Mouse (Mus musculus): ENCODE data around the gene Cd200r1.
"Not testable (repeated sequence)": the region's sequence is repeated elsewhere in the genome, so short reads cannot be mapped to it uniquely, and the experiment has no call there.

DNA sequence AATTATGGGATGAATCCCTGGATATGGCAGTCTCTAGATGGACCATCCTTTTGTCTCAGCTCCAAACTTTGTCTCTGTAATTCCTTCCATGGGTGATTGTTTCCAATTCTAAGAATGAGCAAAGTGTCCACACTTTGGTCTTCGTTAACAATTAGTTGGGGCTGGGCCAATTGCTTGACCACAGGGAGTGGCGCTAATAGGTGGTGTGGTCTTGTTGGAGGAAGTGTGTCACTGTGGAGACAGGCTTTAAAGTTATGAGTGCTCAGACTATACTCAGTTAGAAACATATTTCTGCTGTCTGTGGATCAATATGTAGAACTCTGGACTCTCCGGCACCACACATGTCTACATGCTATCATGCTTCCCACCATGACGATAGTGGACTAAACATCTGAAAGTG, 44.7 kb downstream of the Cd200r1 start:
- TF ChIP-seq POLR2A (IDR thresholded peaks at IDR 0.05; ENCODE audit: borderline replicate concordance, insufficient read depth, low read length); CTCF (IDR thresholded peaks at IDR 0.05; ENCODE audit: borderline replicate concordance, insufficient read depth, low read depth, low read length): not testable (repeated sequence)
